Mouse (Mus musculus): Measurements from ENCODE around the gene Orai3.
"Not testable (repeated sequence)": the region's sequence is repeated elsewhere in the genome, so short reads cannot be mapped to it uniquely, and the experiment has no call there.

Orai3 gene

GRCm38 (mm10) chr7:127769651-127770038 lies at the start of gene Orai3:
Gene Orai3, plus strand, starts transcription at chr7:127769815.
- DNase-seq (ENCODE audit: low spot score in 2 of 2): peak; percentile 84 to 86

DNA sequence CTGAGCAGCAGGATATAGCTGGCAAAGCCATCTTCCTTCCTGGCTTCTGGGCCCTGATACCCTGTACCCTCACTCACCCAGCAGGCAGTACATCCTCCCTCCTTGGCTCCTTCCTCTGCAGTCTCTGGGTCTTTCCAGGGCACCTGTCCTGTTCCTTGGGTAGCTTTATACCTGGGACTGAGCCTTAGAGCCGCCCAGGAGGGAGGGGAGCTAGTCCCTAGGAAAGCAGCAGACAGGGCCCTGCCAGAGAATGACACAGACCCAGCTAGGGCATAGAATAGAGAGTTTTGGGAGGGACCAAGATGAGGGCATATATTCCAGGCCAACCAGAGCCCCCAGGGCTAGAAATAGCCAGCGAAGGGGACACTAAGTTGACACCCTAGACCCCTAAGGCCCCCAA lies 44.1 kb upstream of the Orai3 start:
- no peak for DNase-seq (ENCODE audit: low spot score in 2 of 2)

- no peak for DNase-seq (ENCODE audit: low spot score in 2 of 2)
Observed at GRCm38 (mm10) chr7:127725924-127726323, 43.7 kb upstream of the Orai3 start.

- no peak for DNase-seq (ENCODE audit: low spot score in 2 of 2)
Observed at GRCm38 (mm10) chr7:127727898-127728297, 41.7 kb upstream of the Orai3 start.

GRCm38 (mm10) chr7:127730170-127730569 lies 39.4 kb upstream of the Orai3 start:
- DNase-seq (ENCODE audit: low spot score in 2 of 2): no peak

DNA sequence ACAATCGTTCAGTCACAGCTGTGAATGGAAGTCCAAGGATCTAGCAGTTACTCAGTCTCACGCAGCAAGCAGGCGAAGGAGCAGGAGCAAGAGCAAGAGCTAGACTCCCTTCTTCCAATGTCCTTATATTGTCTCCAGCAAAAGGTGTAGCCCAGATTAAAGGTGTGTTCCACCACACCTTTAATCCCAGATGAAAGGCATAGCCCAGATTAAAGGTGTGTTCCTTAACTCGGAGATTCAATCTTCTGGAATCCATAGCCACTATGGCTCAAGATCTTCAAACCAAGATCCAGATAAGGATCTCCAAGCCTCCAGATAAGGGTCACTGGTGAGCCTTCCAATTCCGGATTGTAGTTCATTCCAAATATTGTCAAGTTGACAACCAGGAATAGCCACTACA lies 37.5 kb upstream of the Orai3 start, which contains the start of gene Ctf2:
Gene Ctf2 (minus strand): TSS at position 101 of the 400 bp plus-strand sequence.
- not testable (repeated sequence) for DNase-seq (ENCODE audit: low spot score in 2 of 2)

DNA sequence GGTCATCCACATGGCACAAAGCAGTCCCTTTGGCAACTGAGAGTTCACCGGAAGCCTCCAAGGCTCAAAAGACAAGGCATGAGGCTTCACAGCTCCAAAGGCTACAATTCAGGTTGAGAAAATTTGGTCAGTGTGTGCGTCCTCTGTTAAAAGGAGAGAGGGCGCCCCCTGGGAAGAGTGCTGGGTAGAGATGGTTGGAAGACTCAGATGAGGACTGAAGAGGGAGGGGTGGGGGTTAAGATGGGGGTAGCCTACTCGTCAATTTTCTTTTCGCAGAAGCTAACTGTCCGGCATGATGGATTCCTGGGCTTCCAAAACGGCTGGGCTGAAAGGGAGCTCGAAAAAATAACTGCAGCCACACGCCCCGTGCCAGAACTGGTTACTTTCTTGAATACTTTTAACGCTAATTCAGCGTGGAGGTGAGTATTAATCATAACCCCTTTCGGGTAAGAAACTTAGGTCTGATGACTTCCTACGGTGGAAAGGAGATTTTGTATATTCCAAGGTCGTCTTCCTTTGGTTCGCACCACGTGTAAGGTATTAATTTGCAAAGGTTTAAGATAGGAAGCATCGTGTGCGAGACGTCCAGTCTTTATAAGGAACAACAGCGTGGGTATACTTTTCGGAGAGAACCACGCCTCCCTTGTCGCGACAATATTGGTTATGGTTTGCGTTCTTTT lies 25.1 kb upstream of the Orai3 start, which contains the start of gene Fbxl19:
Gene Fbxl19 (plus strand): TSS at position 178 of the 680 bp plus-strand sequence.
- peak; percentile 83 to 84 for DNase-seq (ENCODE audit: low spot score in 2 of 2)

DNA sequence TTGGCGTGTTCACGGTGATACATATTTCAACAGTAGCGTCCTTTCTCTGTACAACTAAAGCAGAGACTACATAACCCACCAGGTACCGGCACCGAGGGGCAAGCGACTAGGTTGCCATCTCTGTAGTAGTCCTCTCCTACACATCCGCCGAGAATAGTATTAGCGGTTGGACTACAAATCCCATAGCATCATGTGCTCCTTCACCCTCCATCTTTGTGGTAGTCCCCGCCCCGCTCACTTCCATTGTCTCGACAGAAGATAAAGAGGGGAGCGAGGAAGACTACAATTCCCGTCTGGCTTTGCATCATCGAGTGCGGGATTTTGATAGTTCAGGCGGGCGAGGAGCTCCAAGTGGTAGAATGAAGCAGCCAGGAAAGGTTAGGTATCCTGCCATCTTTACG lies 24.4 kb upstream of the Orai3 start:
- DNase-seq (ENCODE audit: low spot score in 2 of 2): peak; percentile 95 to 96

DNA sequence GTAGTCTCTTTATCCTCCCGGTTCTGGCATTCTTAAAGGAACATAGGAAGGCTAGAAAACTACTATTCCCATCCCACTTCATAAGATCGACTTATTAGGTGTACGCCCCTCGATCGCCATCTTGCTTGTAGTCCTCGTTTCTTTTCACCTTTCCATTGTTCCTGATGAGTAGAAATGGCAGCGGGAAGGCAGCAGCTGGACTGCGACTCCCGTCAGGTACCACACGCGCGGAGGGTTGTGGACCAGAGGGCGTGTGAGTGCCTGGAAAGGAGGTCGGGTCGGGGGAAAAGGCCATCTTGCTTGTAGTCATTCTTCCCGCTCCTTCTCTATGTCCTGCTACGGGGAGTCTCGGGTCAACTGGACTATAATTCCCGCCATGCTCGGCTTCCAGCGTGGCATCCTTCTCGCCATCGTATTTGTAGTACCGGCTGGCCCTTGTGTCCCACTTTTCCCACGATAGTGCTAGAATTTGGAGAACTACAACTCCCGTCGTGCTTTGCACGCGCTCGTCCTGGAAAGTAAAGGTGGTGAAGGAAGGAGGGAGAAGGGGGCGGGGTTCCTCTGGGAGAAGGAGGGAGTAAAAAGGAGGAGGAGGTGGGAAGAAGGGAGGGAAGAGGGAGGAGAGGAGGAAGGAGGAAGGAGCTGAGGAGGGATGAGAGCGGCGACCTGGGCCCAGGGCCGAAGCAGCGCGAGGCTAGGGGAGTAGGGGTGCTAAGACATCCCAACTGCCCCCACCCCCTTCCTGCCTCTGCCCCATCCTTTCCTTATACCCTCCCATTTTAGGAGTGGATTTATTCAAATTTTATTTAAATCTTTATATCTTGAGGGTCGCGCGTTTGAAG lies 23.7 kb upstream of the Orai3 start:
- DNase-seq (ENCODE audit: low spot score in 2 of 2): peak; percentile 98

DNA sequence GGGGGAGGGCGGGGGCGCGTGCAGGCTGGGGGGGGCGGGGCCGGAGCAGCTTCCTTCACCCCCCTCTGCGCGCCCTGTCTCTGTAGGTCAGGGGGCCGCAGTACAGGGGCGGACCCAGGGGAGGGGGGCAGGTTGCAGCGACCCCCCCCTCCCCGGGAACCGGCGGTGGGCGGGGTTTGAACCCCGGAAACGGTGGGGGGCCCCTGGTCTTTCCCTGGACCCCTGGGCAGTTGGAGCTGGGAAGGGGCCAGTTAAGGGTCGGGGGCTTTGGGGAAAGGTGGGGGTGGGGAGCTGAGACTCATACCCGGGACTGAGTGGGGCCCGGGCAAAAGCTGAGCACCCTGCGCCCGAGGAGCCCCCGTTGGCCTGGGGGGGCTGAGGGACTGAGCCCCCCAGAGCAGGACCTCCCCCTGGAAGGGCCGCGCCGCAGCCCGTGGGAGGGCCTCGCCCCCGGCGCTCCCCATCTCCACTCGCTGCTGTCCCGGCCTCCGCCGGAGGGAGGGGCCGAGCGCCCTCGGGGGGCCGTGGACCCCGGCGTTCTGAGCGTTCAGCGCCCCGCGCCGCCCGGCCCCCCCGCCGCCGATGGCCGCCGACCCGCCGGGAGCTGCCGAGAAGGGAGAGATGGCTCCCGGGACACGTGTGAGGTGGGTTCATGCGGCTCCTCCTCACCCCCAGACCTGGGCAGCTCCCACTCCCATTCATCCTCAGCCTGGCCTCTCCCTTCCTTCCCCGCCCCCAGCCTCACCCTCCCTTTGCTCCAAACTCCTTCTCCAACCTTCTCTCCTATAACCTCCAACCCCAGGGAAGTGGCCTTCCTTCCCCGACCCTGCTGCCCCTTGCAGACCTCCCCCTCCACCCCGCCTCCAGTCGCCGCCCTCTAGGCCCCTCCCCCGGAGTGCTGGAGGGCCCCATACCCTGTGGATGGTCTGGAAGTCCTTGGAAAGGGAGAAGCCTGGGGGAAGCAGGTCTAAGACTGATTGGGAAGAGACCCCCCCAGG lies 22.8 kb upstream of the Orai3 start:
- DNase-seq (ENCODE audit: low spot score in 2 of 2): no peak

- DNase-seq (ENCODE audit: low spot score in 2 of 2): no peak
Observed at GRCm38 (mm10) chr7:127747559-127748234, 21.9 kb upstream of the Orai3 start.

DNA sequence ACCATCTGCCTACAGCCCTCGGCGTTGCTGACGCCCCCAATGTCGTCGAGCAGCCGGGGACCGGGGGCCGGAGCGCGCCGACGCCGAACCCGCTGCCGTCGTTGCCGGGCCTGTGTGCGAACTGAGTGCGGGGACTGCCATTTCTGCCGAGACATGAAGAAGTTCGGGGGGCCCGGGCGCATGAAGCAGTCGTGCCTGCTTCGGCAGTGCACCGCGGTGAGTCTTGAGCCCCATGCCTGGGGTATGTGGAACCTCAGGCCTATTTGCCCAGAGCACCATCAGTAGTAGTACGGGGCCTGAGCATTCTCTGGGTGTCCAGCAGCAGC lies 21.4 kb upstream of the Orai3 start:
- DNase-seq (ENCODE audit: low spot score in 2 of 2): no peak

DNA sequence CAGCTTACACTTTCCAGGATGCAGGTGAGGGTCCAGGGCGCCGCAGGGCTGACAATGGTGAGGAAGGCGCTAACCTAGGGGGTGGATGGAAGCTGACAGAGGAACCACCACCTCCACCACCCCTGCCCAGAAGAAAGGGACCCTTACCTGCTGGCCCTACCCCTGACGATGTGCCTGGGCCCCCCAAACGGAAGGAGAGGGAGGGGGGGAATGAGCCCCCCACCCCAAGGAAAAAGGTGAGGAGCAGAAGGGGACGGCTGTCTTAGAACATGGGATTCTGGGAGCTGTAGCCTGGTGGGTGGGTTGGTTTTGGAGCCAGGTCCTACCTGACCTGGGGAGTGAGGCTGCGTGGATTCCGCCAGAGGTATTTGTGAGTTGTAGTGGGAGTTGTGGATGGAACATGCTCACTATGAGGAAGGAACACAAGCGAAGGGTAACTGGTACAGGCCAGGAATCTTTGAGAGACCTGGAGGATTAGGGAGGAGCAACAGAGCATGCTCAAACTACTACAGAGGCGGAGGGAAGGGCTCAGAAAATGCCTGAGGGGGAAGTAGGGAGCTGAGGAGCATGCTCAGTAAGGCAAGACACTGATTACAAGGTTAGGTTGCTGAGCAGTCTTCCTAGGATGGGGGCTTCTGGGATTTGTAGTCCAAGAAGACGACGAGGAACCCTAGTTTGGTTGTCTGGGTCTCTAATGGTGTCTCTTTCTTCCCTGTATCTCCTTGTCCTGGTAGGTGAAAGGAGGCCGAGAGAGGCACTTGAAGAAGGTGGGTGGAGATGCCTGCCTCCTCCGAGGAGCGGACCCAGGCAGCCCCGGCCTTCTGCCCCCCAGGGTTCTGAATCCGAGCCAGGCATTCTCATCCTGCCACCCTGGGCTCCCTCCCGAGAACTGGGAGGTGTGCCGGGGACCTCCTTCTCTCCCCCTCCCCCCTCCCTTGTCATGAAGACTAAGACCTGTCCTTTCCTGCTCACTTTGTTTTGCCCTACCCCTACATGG lies 19.2 kb upstream of the Orai3 start:
- DNase-seq (ENCODE audit: low spot score in 2 of 2): peak; percentile 62 to 64

DNA sequence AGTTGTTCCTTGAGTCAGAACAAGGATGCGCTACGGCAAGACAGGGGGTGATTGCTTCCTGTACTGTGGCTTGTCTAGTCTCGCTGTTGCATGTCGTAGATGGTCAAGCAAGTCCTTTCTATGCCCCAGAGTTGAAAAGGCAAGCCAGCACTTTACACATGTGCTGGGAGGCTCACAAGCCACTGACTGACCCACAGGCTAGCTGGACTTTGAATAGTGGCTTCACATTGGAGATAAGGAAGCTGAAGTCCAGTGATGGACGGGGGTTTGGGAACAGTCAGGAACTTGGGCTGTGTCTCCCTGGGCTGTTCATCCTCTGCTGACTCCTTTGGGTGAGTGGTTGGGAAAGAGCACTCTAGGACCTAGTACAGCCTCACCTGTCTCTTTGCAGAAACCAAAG lies 18.0 kb upstream of the Orai3 start:
- DNase-seq (ENCODE audit: low spot score in 2 of 2): no peak

DNA sequence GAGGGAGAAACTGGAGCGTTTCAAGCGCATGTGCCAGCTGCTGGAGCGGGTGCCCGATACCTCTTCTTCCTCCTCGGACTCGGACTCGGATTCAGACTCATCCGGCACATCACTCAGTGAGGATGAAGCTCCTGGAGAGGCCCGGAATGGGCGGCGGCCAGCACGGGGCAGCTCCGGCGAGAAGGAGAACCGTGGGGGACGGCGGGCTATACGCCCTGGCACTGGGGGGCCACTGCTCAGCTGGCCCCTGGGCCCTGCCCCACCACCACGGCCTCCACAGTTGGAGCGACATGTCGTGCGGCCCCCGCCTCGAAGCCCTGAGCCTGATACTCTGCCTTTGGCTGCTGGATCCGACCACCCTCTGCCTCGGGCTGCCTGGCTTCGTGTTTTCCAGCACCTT lies 17.5 kb upstream of the Orai3 start:
- no peak for DNase-seq (ENCODE audit: low spot score in 2 of 2)

DNA sequence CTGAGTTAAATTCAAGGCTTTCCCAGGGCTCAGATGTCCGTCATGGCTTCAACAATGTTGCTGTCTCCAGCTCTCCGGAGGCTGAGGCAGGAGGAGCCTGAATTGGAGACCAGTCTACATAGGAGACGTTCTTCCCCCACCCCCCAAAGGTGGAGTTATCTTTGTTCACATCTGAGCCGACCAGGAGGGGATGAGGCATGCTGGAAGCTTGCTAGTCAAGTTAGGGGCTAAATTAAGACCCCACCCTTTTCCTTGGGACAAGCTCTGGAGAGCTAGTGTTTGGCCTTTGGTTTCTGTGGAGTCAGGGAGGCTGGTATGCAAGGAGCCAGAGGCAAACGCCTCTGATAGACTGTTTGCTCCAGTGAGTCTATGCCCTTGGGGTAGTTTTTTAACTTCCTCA lies 16.5 kb upstream of the Orai3 start:
- DNase-seq (ENCODE audit: low spot score in 2 of 2): no peak

- DNase-seq (ENCODE audit: low spot score in 2 of 2): no peak
Observed at GRCm38 (mm10) chr7:127753741-127754140, 15.9 kb upstream of the Orai3 start.

- no peak for DNase-seq (ENCODE audit: low spot score in 2 of 2)
Observed at GRCm38 (mm10) chr7:127759716-127760115, 9.9 kb upstream of the Orai3 start.

DNA sequence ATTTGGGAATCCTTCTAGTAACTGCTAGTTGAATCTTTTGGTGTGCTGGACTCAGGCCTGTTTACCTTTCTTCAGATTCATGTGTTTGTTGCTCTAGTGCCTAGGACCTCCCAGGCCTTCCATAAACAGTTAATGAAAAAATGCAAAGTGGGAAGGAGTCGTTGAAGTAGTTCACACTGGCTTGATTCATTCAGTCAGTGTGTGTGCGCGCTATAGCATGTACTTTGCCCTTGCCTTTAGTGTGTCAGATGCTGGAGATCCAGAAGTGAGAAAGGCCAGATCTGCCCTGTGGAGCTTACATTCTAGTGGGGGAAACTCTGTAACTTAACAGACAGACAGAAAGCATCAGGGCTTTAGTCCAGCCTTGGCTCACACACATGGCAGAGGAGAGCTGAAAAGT lies 9.1 kb upstream of the Orai3 start:
- DNase-seq (ENCODE audit: low spot score in 2 of 2): no peak

DNA sequence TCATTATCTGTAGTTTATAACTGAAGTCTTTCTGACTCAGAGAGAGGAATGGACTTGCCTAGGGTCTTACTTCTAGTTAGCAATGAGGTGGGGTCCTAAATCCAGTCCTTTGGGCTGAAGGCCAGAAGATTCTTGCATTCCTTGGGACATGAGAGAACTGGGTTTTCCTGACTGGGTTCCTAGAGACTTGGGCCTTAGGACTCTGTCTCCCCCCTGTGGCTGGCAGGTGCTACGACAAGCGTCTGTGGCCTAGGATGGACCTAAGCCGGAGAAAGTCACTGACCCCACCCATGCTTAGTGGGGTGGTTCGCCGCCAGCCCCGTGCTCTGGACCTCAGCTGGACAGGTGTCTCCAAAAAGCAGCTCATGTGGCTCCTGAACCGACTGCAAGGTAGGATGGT lies 8.6 kb upstream of the Orai3 start:
- peak; percentile 62 for DNase-seq (ENCODE audit: low spot score in 2 of 2)
